Mouse (Mus musculus): ENCODE data around the gene Borcs7.

- TF ChIP-seq POLR2A (IDR thresholded peaks at IDR 0.05; ENCODE audit: low read depth, low read length) (no peak), CTCF (IDR thresholded peaks at IDR 0.05; ENCODE audit: borderline replicate concordance, insufficient read depth, low read length) (no peak)
Observed at GRCm38 (mm10) chr19:46669802-46670201, 19.9 kb upstream of the Borcs7 start.

Measured in embryonic fibroblast, embryonic 13.5 days (primary cell).